Mouse (Mus musculus) limb, embryonic 12.5 days (tissue): Measurements from ENCODE around the gene Gm8126. TPM values are rescaled to one million over a fixed set of nuclear protein-coding genes. Genes with fewer than 3 reads are reported as not detected.
"Not testable (repeated sequence)": the region's sequence is repeated elsewhere in the genome, so short reads cannot be mapped to it uniquely, and the experiment has no call there.

Source experiments
- ATAC-seq: fragments of 200-750 bp; cut with Nextera tagmentation; 2 replicates; pipeline ENCODE4 v1.8.0; 2017; ENCODE audit warnings: low read depth, moderate TSS enrichment; ENCODE audit not compliant: insufficient number of reproducible peaks, insufficient read depth, low FRiP score, low TSS enrichment
- H3K27ac ChIP-seq: fragments of 300-500 bp; sonication (generic); 2 replicates; pipeline ENCODE4 v1.5.1; 2016; ENCODE audit warnings: mild to moderate bottlenecking, moderate library complexity
- H3K27me3 ChIP-seq: fragments of 300-500 bp; sonication (generic); 2 replicates; pipeline ENCODE4 v1.6.1; 2016; ENCODE audit warnings: mild to moderate bottlenecking, moderate library complexity
- H3K36me3 ChIP-seq: fragments of 300-500 bp; sonication (generic); 2 replicates; pipeline ENCODE4 v1.6.1; 2016; ENCODE audit warnings: mild to moderate bottlenecking, moderate library complexity
- H3K4me1 ChIP-seq: fragments of 300-500 bp; sonication (generic); replicated peaks from 2 replicates; pipeline ENCODE4 v1.6.1; 2016
- H3K4me2 ChIP-seq: fragments of 300-500 bp; sonication (generic); 2 replicates; pipeline ENCODE4 v1.6.1; 2016; ENCODE audit warnings: mild to moderate bottlenecking, moderate library complexity
- H3K4me3 ChIP-seq: fragments of 300-500 bp; sonication (generic); replicated peaks from 2 replicates; pipeline ENCODE4 v1.5.1; 2016; ENCODE audit warnings: mild to moderate bottlenecking
- H3K9ac ChIP-seq: fragments of 300-500 bp; sonication (generic); replicated peaks from 2 replicates; pipeline ENCODE4 v1.6.1; 2016; ENCODE audit warnings: mild to moderate bottlenecking, moderate library complexity
- H3K9me3 ChIP-seq: fragments of 300-500 bp; sonication (generic); 2 replicates; pipeline ENCODE4 v1.6.1; 2016; ENCODE audit warnings: mild to moderate bottlenecking, moderate library complexity
- WGBS: fragments of 180-500 bp; shearing (Covaris S2); methylation state at CpG from one replicate; pipeline ENCODE4 v1.1.7; 2016; 5-methylcytosine and 5-hydroxymethylcytosine counted together
- polyA plus RNA-seq: library from polyadenylated mRNA; unstranded; fragments of >200 nt; fragmentation: Nextera tagmentation; extraction: Ambion mirVana; gene quantifications from 2 replicates; pipeline ENCODE4 v1.2.1, GENCODE M21; 2016

Gene Gm8126
- polyA plus RNA-seq = not detected in 2 replicates

- not testable (repeated sequence) for H3K27ac ChIP-seq
These were observed at the start of gene Gm8126 for GRCm38 (mm10) chr14:43258349-43258748. TSS of gene Gm8126 (plus strand) at chr14:43258649.

DNA sequence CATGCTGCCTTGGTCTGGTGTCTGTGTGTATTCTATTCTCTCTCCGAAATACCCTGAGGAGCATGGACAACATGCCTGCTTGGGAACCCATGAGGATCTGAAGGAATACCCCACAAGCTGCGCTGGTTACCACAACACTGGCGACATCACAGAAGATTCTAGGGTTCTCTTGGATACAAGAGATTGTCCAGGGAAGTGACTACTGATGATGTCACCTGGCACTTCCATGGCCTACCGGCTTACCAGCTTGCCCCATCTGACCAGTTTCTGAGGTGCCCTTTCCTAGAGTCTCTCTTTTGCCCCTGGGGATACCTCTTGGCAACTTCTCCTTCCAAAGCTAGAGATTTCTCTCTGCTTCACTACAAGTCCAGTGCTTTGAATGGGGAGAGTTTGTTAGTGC, 23.2 kb upstream of the Gm8126 start, which contains the start of gene Gm8122:
Gene Gm8122 (minus strand): TSS at position 101 of the 400 bp plus-strand sequence.
- H3K4me2 ChIP-seq, H3K36me3 ChIP-seq, H3K9ac ChIP-seq, H3K4me1 ChIP-seq, ATAC-seq, H3K27me3 ChIP-seq, H3K9me3 ChIP-seq, H3K4me3 ChIP-seq, H3K27ac ChIP-seq: not testable (repeated sequence)
- 95% methylated on average over 4 of the region's 4 CpGs for WGBS

More at GRCm38 (mm10) chr14:43258349-43258748, at the start of gene Gm8126:
- not testable (repeated sequence) for H3K27me3 ChIP-seq, H3K4me1 ChIP-seq, H3K4me3 ChIP-seq, H3K4me2 ChIP-seq, ATAC-seq, H3K9ac ChIP-seq, H3K9me3 ChIP-seq, H3K36me3 ChIP-seq
- 96% methylated on average over 3 of the region's 4 CpGs for WGBS

DNA sequence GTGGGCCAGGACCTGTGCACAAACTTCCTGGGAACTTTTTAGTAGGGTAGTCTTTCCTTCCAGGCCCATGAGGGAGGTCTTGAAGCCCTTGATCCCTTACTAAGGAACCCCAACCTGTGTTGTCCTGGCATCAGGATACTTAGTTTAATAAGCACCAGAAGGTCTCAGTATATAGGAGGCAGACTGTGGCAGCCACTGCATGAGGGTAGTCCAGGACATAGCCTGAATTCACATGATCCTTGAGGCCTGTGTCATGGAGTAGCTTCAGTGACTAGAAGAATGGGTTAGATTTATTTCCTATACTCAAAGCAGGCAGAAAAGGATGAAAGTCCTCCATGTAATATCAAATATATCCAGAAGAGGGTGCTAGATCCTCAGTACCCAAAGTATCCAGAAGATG, 20.7 kb upstream of the Gm8126 start:
- H3K4me1 ChIP-seq, H3K27me3 ChIP-seq, ATAC-seq, H3K36me3 ChIP-seq, H3K9me3 ChIP-seq, H3K9ac ChIP-seq, H3K27ac ChIP-seq, H3K4me2 ChIP-seq, H3K4me3 ChIP-seq: not testable (repeated sequence)

GRCm38 (mm10) chr14:43249611-43250170, 8.8 kb upstream of the Gm8126 start:
- not testable (repeated sequence) for H3K27me3 ChIP-seq, H3K36me3 ChIP-seq, H3K4me3 ChIP-seq, ATAC-seq, H3K4me2 ChIP-seq, H3K4me1 ChIP-seq, H3K27ac ChIP-seq, H3K9ac ChIP-seq, H3K9me3 ChIP-seq
- 23% methylated on average over 9 of the region's 12 CpGs for WGBS

GRCm38 (mm10) chr14:43250549-43251253, 7.7 kb upstream of the Gm8126 start:
- not testable (repeated sequence) for ATAC-seq, H3K9ac ChIP-seq, H3K27ac ChIP-seq, H3K9me3 ChIP-seq, H3K4me3 ChIP-seq, H3K27me3 ChIP-seq, H3K4me2 ChIP-seq, H3K36me3 ChIP-seq, H3K4me1 ChIP-seq
- WGBS = 34% methylated on average over 5 of the region's 6 CpGs

DNA sequence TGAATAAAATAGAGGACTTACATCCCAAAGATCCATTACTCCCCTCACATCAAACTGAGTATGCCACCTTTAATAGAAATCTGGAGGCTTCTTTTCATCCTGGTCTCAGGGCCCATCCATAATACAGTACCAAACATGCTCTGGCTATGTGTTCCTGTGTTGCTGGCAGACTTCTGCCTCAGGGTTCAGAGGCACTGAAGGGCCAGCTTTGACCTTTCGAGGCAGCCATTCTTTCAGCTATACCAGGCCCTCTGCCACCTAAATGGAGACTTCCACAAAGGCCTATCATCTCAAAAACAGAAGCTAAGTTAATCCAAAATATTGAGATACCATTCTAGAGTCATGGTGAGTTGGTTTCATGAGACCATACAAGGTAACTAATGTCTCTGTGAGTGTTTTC, 1.9 kb upstream of the Gm8126 start:
- 84% methylated on average over 1 of the region's 1 CpGs for WGBS
- H3K4me2 ChIP-seq, H3K27me3 ChIP-seq, H3K36me3 ChIP-seq, H3K4me3 ChIP-seq, H3K4me1 ChIP-seq, H3K9me3 ChIP-seq, ATAC-seq, H3K27ac ChIP-seq, H3K9ac ChIP-seq: not testable (repeated sequence)

DNA sequence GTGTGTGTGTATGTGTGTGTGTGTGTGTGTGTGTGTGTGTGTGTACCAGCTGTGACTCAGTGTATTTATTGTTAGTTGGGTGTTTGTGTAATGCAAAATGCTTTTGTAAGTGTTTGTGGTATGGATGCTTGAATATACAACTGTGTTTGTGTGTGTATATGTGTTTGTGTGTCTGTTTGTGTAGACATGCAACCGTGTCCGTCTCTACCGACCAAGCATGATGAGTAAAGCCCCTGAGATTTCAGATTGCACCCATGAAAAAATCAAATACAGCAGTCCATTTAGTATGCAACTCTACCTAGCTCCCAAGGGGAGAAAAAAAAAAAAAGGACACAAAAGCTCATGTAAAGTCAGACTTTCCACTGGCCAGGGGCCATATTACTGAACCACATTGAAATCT, 5.0 kb downstream of the Gm8126 start:
- H3K9me3 ChIP-seq, H3K27ac ChIP-seq, H3K4me3 ChIP-seq, H3K9ac ChIP-seq, H3K27me3 ChIP-seq, H3K4me2 ChIP-seq, H3K36me3 ChIP-seq, H3K4me1 ChIP-seq, ATAC-seq: not testable (repeated sequence)
- WGBS = 92% methylated on average over 3 of the region's 3 CpGs

DNA sequence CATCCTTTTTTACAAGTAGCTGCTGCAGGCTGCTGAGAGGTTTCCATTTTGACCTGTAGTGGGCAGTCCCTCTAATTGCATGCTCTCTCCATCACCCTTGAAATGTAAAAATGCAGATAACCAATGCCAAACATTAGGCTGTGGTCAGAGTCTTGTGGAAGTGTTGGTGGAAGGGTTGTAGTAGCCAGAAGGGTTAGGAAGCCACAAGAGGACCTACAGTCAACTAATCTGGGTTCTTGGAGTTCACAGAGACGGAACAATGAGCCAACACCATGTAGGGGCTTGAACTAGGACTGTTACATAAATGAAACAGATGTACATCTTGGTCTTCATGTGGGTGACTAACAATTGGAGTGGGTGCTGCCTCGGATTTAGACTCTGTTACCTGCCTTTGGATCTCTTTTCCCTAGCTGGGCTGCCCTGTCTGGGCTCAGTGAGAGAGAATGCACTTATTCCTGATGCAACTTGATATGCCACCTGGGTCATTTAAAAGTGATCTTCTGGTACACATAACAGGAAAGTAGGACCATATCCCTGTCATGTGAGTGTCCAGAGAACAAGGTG, 10.2 kb downstream of the Gm8126 start:
- H3K27me3 ChIP-seq, H3K4me1 ChIP-seq, H3K36me3 ChIP-seq, H3K9ac ChIP-seq, H3K4me3 ChIP-seq, H3K9me3 ChIP-seq, H3K27ac ChIP-seq, H3K4me2 ChIP-seq, ATAC-seq: not testable (repeated sequence)
- 51% methylated on average over 2 of the region's 2 CpGs for WGBS

DNA sequence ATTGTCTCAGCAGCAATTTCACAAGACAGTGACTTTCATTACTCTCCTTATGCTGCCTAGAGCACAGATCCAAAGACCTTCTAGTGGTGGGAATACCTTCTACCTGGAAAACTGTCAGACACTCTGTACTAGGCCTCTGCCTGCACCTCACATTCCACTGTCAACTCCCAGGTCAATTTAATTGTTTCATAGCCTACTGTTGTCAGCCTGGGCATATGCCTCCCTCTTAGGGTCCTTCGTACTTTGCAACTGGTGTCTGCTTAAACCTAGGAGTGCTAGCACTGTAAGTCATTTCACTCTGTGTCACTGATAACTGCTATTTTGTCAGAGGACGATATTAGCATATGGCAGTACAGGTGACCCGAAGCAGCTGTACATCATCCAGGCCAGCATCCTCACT, 10.8 kb downstream of the Gm8126 start:
- H3K9me3 ChIP-seq, H3K36me3 ChIP-seq, H3K27me3 ChIP-seq, H3K4me3 ChIP-seq, H3K4me1 ChIP-seq, H3K9ac ChIP-seq, H3K27ac ChIP-seq, ATAC-seq, H3K4me2 ChIP-seq: not testable (repeated sequence)
- 87% methylated on average over 3 of the region's 3 CpGs for WGBS

DNA sequence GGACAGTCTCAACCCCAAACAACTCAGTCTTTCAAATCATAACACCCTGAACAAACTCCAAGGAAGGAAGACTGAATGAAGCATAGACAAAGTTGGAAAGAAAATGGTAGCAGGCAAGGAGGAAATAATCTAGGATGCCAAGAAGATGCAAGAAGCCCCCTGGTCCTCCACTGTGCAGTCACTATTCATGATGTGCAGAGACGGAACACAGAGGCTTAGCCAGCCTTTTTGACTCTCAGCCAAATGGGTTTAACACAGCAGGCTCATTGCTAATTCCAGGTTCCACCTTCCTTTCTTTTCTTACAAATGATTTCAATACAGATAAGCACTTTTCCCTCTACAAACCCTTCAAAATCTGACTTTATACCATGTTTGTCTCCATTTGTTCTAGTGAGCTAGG, 14.7 kb downstream of the Gm8126 start:
- H3K9ac ChIP-seq, H3K4me3 ChIP-seq, H3K4me2 ChIP-seq, H3K36me3 ChIP-seq, H3K27me3 ChIP-seq, H3K9me3 ChIP-seq, ATAC-seq, H3K27ac ChIP-seq, H3K4me1 ChIP-seq: not testable (repeated sequence)
- 91% methylated on average over 1 of the region's 1 CpGs for WGBS

DNA sequence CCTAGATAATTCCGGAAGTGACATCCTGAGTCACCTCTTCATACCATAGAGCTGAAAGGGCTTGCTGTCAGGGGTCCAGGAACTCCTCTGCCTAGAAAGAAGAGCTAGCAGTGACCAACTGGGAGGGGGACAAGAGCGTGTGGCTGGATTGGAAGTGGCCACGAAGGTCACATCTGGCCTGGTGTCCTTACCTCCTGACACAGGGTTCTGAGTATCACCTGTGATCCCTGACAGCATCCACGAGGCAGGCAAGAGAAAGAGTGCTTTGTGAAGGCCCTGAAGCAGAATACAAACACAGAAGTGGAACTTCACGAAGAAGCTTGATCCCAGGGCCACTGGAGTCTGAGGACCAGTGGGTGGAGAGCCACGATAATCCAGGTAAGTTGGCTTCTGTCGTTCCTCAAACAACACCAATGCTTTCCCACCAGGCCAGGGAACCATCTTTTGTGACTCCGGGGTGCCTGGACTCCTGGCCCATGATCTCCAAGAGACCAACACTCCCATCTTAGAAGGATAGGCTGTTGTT, 16.6 kb downstream of the Gm8126 start, which contains the start of gene Gm9732:
Gene Gm9732 (plus strand): TSS at position 51 of the 526 bp plus-strand sequence.
- WGBS = 83% methylated on average over 8 of the region's 8 CpGs
- H3K27ac ChIP-seq = not testable (repeated sequence)

More for the DNA sequence above, 16.6 kb downstream of the Gm8126 start, which contains the start of gene Gm9732:
- H3K36me3 ChIP-seq, H3K27me3 ChIP-seq, H3K4me3 ChIP-seq, ATAC-seq, H3K4me2 ChIP-seq, H3K9ac ChIP-seq, H3K4me1 ChIP-seq, H3K9me3 ChIP-seq: not testable (repeated sequence)
